Mouse (Mus musculus): ENCODE results near the gene Fbxo34.
"Not testable (repeated sequence)": the region's sequence is repeated elsewhere in the genome, so short reads cannot be mapped to it uniquely, and the experiment has no call there.

Fbxo34 gene

GRCm38 (mm10) chr14:47562530-47562929, 112.3 kb downstream of the Fbxo34 start:
- no peak for DNase-seq (ENCODE audit: low spot score)

GRCm38 (mm10) chr14:47563106-47563505, 112.9 kb downstream of the Fbxo34 start:
- no peak for DNase-seq (ENCODE audit: low spot score)

- DNase-seq (ENCODE audit: low spot score) = peak; percentile 79
These were observed 117.9 kb downstream of the Fbxo34 start for GRCm38 (mm10) chr14:47567962-47568652.

- DNase-seq (ENCODE audit: low spot score) = not testable (repeated sequence)
These were observed 120.3 kb downstream of the Fbxo34 start, which contains the start of gene Atg14 for GRCm38 (mm10) chr14:47570549-47570948. Gene Atg14 (minus strand): TSS chr14:47570649.

GRCm38 (mm10) chr14:47572707-47573106, 122.5 kb downstream of the Fbxo34 start:
- no peak for DNase-seq (ENCODE audit: low spot score)

GRCm38 (mm10) chr14:47574721-47575120, 124.5 kb downstream of the Fbxo34 start:
- no peak for DNase-seq (ENCODE audit: low spot score)

- no peak for DNase-seq (ENCODE audit: low spot score)
These were observed 126.5 kb downstream of the Fbxo34 start for GRCm38 (mm10) chr14:47576687-47577086.

GRCm38 (mm10) chr14:47578086-47578485, 127.9 kb downstream of the Fbxo34 start:
- DNase-seq (ENCODE audit: low spot score) = no peak

GRCm38 (mm10) chr14:47581280-47581679, 131.1 kb downstream of the Fbxo34 start:
- DNase-seq (ENCODE audit: low spot score) = no peak

All from layer of hippocampus, adult 9-10 months (tissue).